Mouse (Mus musculus): ENCODE measurements around the gene Inpp5e. TPM values are rescaled to one million over a fixed set of nuclear protein-coding genes. Genes with fewer than 3 reads are reported as not detected.

Inpp5e gene
- 22.4 and 25.8 TPM in 2 replicates for polyA plus RNA-seq (2015; fragmentation: Nextera tagmentation; extraction: Ambion mirVana)

GRCm38 (mm10) chr2:26408515-26409356, at the start of gene Inpp5e:
Inpp5e (minus strand) TSS chr2:26409203.
- under 1% methylated on average over 53 of the region's 57 CpGs for WGBS
- peak within 1 kb of the TSS; percentile 98 for H3K4me3 ChIP-seq (replicated peaks)
- peak within 1 kb of the TSS; percentile 89 for H3K27ac ChIP-seq
- peak; percentile 97 for ATAC-seq (replicated peaks; ENCODE audit: low FRiP score)
- H3K9me3 ChIP-seq (replicated peaks) = no peaks in the 10 kb centered on the region
- H3K4me2 ChIP-seq = peak within 1 kb of the TSS; percentile 94
- peaks cover 38% of the 10 kb centered on the region for H3K4me1 ChIP-seq
- H3K36me3 ChIP-seq = peaks cover 59% of the 10 kb centered on the region
- peak within 1 kb of the TSS; percentile 98 for H3K9ac ChIP-seq
- H3K27me3 ChIP-seq = no peaks in the 10 kb centered on the region

DNA sequence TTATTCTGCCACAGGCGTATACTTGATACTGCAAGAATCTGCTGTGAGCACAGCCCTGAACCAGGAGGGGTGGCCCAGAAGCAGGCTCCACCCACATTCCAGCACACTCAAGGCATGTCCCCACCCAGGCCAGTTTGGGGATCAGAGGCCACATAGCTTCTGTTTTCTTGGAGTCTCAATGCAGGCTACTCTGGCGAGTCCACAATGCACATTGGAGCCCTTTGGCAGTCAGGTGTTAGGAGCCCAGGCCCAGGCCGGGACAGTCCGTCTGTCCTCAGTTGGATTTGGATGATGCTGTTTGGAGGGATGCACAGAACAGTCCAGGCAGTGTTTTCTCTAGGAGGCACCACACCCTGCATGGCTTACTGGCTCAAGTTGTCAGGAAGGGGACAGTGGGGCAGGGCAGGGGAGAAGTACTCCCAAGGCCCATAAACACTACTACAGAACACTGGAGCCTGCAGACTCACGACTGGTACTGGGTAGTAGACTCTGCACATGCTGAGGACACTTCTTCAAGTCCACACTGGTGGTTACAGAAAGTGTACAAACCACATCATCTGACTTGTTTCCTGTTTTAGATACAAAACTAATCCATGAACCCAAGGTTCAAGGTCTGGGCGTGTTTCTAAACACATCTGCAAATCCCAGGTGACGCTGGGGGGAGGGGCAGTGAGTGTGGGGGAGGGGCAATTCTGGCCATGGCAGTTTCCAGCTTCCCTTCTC, 49.6 kb upstream of the Inpp5e start:
- no peak overlapping the region for H3K4me3 ChIP-seq (replicated peaks)
- peaks cover 28% of the 10 kb centered on the region for H3K4me1 ChIP-seq
- H3K9ac ChIP-seq = no peak overlapping the region
- H3K27me3 ChIP-seq = no peaks in the 10 kb centered on the region
- ATAC-seq (replicated peaks; ENCODE audit: low FRiP score) = peak; percentile 69
- H3K9me3 ChIP-seq (replicated peaks) = no peaks in the 10 kb centered on the region
- 31% methylated on average over 7 of the region's 7 CpGs for WGBS
- no peak overlapping the region for H3K4me2 ChIP-seq
- H3K27ac ChIP-seq = peak overlapping the region; percentile 76
- H3K36me3 ChIP-seq = peaks cover 60% of the 10 kb centered on the region

DNA sequence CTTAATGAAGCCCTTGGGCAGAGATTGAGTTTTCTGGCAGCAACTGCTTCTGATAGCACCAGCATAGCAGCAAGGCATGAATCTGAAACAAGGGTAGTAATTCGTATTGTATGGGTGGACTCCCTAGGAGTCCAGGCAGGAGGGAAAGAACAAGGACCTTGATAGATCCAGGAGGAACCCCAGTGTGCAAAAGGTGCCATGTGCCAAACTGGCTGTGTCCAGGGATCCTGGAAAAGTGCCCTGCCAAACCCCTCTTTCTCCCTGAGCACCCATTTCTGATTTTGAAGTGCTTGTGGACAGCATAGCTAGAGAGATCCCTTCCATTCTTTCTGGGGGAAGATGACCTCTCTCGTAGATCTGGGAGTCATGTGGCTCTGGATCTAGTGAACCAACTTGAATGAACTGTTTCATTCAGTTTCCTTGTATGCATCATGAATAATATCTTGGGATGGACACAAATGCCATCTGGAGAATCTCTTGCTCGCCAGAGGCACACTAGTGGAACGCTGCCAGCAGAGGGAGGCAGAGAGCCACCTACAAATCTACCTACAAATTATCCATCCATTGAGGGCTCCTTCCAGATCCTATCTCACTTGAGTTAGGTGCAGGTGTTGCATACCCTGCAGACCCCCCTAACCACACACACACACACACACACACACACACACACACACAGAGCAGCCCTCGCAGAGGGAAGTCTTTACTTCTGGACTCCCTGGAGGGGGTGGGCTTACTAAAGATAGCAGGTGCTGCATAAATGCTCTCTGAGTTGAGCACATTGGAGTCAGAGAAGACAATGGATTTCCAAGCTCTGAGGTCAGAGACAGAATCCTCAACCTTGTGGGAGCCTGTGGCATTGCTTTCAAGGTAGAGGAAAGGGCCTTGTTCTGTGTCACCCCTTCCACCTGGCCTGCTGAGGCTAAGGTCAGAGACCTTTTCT, 40.4 kb upstream of the Inpp5e start:
- Histone ChIP-seq H3K4me1 (peaks cover 24% of the 10 kb centered on the region), H3K4me2 (no peak overlapping the region), H3K4me3 (replicated peaks) (no peak overlapping the region), H3K9ac (no peak overlapping the region), H3K27me3 (no peaks in the 10 kb centered on the region), H3K9me3 (replicated peaks) (no peaks in the 10 kb centered on the region), H3K36me3 (no peaks in the 10 kb centered on the region), H3K27ac (no peak overlapping the region)
- no peak for ATAC-seq (replicated peaks; ENCODE audit: low FRiP score)
- WGBS = 25% methylated on average over 5 of the region's 5 CpGs

DNA sequence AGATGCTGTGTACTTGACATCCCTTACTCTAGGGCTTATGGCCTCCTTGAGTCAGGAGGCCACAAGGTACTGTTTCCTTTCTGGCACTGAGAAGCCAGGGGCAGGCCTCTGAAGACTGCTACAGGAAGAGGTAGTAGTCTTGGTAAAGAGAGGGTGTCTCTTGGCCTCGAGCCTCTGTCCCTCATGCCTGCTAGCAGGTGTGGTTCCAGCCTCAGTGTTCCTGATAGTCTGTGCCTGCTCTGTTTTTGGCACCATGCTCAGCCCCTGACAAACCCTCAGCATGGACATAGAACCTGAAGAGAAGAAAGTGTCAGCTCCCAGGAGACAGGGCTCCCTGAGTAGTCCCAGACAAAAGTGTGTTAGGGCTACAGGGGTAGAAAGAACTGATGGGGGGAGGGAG, 38.4 kb upstream of the Inpp5e start:
- H3K4me2 ChIP-seq = no peak overlapping the region
- no peak overlapping the region for H3K27ac ChIP-seq
- H3K36me3 ChIP-seq = no peaks in the 10 kb centered on the region
- WGBS = 82% methylated on average over 1 of the region's 1 CpGs
- H3K27me3 ChIP-seq = no peaks in the 10 kb centered on the region
- ATAC-seq (replicated peaks; ENCODE audit: low FRiP score) = no peak
- H3K4me1 ChIP-seq = peaks cover 40% of the 10 kb centered on the region
- no peaks in the 10 kb centered on the region for H3K9me3 ChIP-seq (replicated peaks)
- H3K4me3 ChIP-seq (replicated peaks) = no peak overlapping the region; the same call in 1 of the 2 replicates
- peak overlapping the region; percentile 18; the same call in 1 of the 2 replicates for H3K9ac ChIP-seq

GRCm38 (mm10) chr2:26446671-26447070, 37.7 kb upstream of the Inpp5e start:
- Histone ChIP-seq H3K9ac (peak overlapping the region; percentile 67), H3K27me3 (no peaks in the 10 kb centered on the region), H3K9me3 (replicated peaks) (no peaks in the 10 kb centered on the region), H3K4me1 (peaks cover 40% of the 10 kb centered on the region), H3K4me2 (peak overlapping the region; percentile 82), H3K27ac (peak overlapping the region; percentile 93; the same call in 1 of the 2 replicates), H3K36me3 (peaks cover 6% of the 10 kb centered on the region), H3K4me3 (replicated peaks) (peak overlapping the region; percentile 71)
- ATAC-seq (replicated peaks; ENCODE audit: low FRiP score) = no peak
- 68% methylated on average over 4 of the region's 4 CpGs for WGBS

- Histone ChIP-seq H3K4me3 (replicated peaks) (peak overlapping the region; percentile 71), H3K4me1 (peaks cover 40% of the 10 kb centered on the region), H3K9me3 (replicated peaks) (no peaks in the 10 kb centered on the region), H3K9ac (peak overlapping the region; percentile 67), H3K36me3 (peaks cover 14% of the 10 kb centered on the region), H3K4me2 (peak overlapping the region; percentile 82), H3K27me3 (no peaks in the 10 kb centered on the region), H3K27ac (peak overlapping the region; percentile 93)
- ATAC-seq (replicated peaks; ENCODE audit: low FRiP score) = peak; percentile 92
- under 1% methylated on average over 44 of the region's 44 CpGs for WGBS
Measured at GRCm38 (mm10) chr2:26445666-26446445, 36.9 kb upstream of the Inpp5e start.

- H3K4me1 ChIP-seq = peaks cover 40% of the 10 kb centered on the region
- no peaks in the 10 kb centered on the region for H3K9me3 ChIP-seq (replicated peaks)
- H3K9ac ChIP-seq = peak within 1 kb of the TSS; percentile 75
- peak within 1 kb of the TSS; percentile 82 for H3K4me2 ChIP-seq
- peak; percentile 93 for ATAC-seq (replicated peaks; ENCODE audit: low FRiP score)
- WGBS = under 1% methylated on average over 60 of the region's 61 CpGs
- H3K4me3 ChIP-seq (replicated peaks) = peak within 1 kb of the TSS; percentile 71
- peak within 1 kb of the TSS; percentile 93 for H3K27ac ChIP-seq
- H3K27me3 ChIP-seq = no peaks in the 10 kb centered on the region
- peaks cover 21% of the 10 kb centered on the region for H3K36me3 ChIP-seq
Measured at GRCm38 (mm10) chr2:26444946-26445665, 36.1 kb upstream of the Inpp5e start, which contains the start of gene Sec16a. Sec16a (minus strand) TSS chr2:26445216.

DNA sequence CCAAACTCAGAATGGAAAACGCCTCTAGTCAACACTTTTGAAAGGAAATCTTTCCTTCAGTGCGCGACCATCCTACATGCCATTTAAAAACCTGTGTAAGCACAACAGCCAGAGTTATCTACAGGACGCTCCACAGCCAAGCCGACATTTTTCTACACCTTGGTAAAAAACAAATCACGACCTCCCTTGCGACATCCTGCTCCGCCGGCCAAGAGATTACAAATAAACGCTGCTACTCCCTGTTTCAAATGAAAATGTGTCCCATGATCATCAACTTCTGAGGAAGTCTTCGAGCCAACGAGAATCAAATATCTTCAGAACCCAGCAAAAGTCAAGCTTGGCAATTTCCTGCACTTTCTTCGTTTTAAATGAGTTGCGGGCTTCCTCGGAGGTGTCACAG, 35.4 kb upstream of the Inpp5e start:
- Histone ChIP-seq H3K27me3 (no peaks in the 10 kb centered on the region), H3K4me3 (replicated peaks) (peak overlapping the region; percentile 71), H3K9ac (peak overlapping the region; percentile 75), H3K9me3 (replicated peaks) (no peaks in the 10 kb centered on the region), H3K4me2 (peak overlapping the region; percentile 72), H3K27ac (peak overlapping the region; percentile 89), H3K4me1 (peaks cover 37% of the 10 kb centered on the region), H3K36me3 (peaks cover 29% of the 10 kb centered on the region)
- no peak for ATAC-seq (replicated peaks; ENCODE audit: low FRiP score)
- WGBS = 1% methylated on average over 15 of the region's 15 CpGs

DNA sequence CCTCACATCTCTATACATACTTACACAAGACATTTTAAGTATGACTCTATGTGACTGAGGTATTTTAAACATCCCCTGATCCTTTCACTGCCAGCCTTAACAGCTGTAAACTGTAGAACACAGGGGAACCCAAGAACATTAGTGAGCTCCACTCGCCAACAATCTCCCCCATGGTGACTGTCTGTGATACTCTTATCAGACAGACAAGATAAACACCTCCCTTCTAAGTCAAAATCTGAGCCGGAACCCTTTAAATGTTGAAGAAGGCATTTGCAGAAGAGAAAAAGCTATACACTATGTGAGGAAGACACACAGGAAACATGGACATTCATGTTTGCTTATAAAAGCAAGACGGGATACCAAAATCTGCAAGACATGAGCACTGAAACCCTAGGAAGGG, 34.9 kb upstream of the Inpp5e start:
- Histone ChIP-seq H3K27me3 (no peaks in the 10 kb centered on the region), H3K4me1 (peaks cover 37% of the 10 kb centered on the region), H3K9me3 (replicated peaks) (no peaks in the 10 kb centered on the region), H3K9ac (peak overlapping the region; percentile 75), H3K4me3 (replicated peaks) (peak overlapping the region; percentile 71), H3K4me2 (peak overlapping the region; percentile 72), H3K36me3 (peaks cover 34% of the 10 kb centered on the region), H3K27ac (no peak overlapping the region)
- no peak for ATAC-seq (replicated peaks; ENCODE audit: low FRiP score)
- WGBS = 29% methylated on average over 3 of the region's 3 CpGs

- peaks cover 39% of the 10 kb centered on the region for H3K4me1 ChIP-seq
- no peak overlapping the region for H3K4me2 ChIP-seq
- H3K27me3 ChIP-seq = no peaks in the 10 kb centered on the region
Measured at GRCm38 (mm10) chr2:26442843-26443242, 33.8 kb upstream of the Inpp5e start.

More at GRCm38 (mm10) chr2:26442843-26443242, 33.8 kb upstream of the Inpp5e start:
- Histone ChIP-seq H3K36me3 (peaks cover 44% of the 10 kb centered on the region), H3K4me3 (replicated peaks) (no peak overlapping the region), H3K9ac (no peak overlapping the region), H3K27ac (no peak overlapping the region), H3K9me3 (replicated peaks) (no peaks in the 10 kb centered on the region)
- WGBS = 92% methylated on average over 1 of the region's 1 CpGs
- no peak for ATAC-seq (replicated peaks; ENCODE audit: low FRiP score)

Measured in kidney, embryonic 15.5 days (tissue).